Mouse (Mus musculus): ENCODE data around the gene Fam184a. TPM values are rescaled to one million over a fixed set of nuclear protein-coding genes. Genes with fewer than 3 reads are reported as not detected.

Fam184a gene
- total and polyA plus RNA-seq, 2 experiments from 2014 or later = 10.3 to 20.3 TPM

- Histone ChIP-seq H3K36me3 (ENCODE audit: insufficient read depth) (no peaks in the 10 kb centered on the region), H3K27me3 (ENCODE audit: insufficient read depth, low read length) (no peaks in the 10 kb centered on the region), H3K9ac (no peak overlapping the region), H3K4me3 (ENCODE audit: low read depth, low read length) (no peak overlapping the region), H3K27ac (ENCODE audit: low read depth, low read length) (no peak overlapping the region), H3K4me1 (ENCODE audit: insufficient read depth) (no peaks in the 10 kb centered on the region), H3K9me3 (ENCODE audit: low read length) (no peaks in the 10 kb centered on the region), H3K4me2 (ENCODE audit: low read depth) (no peak overlapping the region)
- DNase-seq = no peak
- 85% methylated on average over 5 of the region's 5 CpGs for WGBS
- no peak for ATAC-seq
- no peak for TF ChIP-seq CTCF (IDR thresholded peaks at IDR 0.05; ENCODE audit: low read depth)
Measured at GRCm38 (mm10) chr10:53694757-53695156, 56.2 kb downstream of the Fam184a start.

- no peaks in the 10 kb centered on the region for H3K9me3 ChIP-seq (ENCODE audit: low read length)
- DNase-seq (no peak), ATAC-seq (no peak)
- TF ChIP-seq CTCF (IDR thresholded peaks at IDR 0.05; ENCODE audit: low read depth) = no peak
- no peaks in the 10 kb centered on the region for H3K27me3 ChIP-seq (ENCODE audit: insufficient read depth, low read length)
- H3K36me3 ChIP-seq (ENCODE audit: insufficient read depth) = no peaks in the 10 kb centered on the region
- no peaks in the 10 kb centered on the region for H3K4me1 ChIP-seq (ENCODE audit: insufficient read depth)
- H3K4me2 ChIP-seq (ENCODE audit: low read depth) = no peak overlapping the region
- no peak overlapping the region for H3K9ac ChIP-seq
- H3K4me3 ChIP-seq (ENCODE audit: low read depth, low read length) = no peak overlapping the region
- no peak overlapping the region for H3K27ac ChIP-seq (ENCODE audit: low read depth, low read length)
Measured at GRCm38 (mm10) chr10:53691263-53691662, 59.7 kb downstream of the Fam184a start.

GRCm38 (mm10) chr10:53688952-53689584, 61.9 kb downstream of the Fam184a start:
- H3K4me3 ChIP-seq (ENCODE audit: low read depth, low read length) = no peak overlapping the region
- no peak overlapping the region for H3K9ac ChIP-seq
- H3K36me3 ChIP-seq (ENCODE audit: insufficient read depth) = no peaks in the 10 kb centered on the region
- no peak overlapping the region for H3K4me2 ChIP-seq (ENCODE audit: low read depth)
- H3K9me3 ChIP-seq (ENCODE audit: low read length) = no peaks in the 10 kb centered on the region
- no peak for TF ChIP-seq CTCF (IDR thresholded peaks at IDR 0.05; ENCODE audit: low read depth)
- 91% methylated on average over 4 of the region's 4 CpGs for WGBS
- DNase-seq (no peak), ATAC-seq (no peak)
- no peaks in the 10 kb centered on the region for H3K4me1 ChIP-seq (ENCODE audit: insufficient read depth)
- no peaks in the 10 kb centered on the region for H3K27me3 ChIP-seq (ENCODE audit: insufficient read depth, low read length)
- H3K27ac ChIP-seq (ENCODE audit: low read depth, low read length) = no peak overlapping the region

- Histone ChIP-seq H3K4me2 (ENCODE audit: low read depth) (no peak overlapping the region), H3K9ac (no peak overlapping the region), H3K4me3 (ENCODE audit: low read depth, low read length) (no peak overlapping the region), H3K27ac (ENCODE audit: low read depth, low read length) (no peak overlapping the region), H3K36me3 (ENCODE audit: insufficient read depth) (no peaks in the 10 kb centered on the region), H3K9me3 (ENCODE audit: low read length) (no peaks in the 10 kb centered on the region), H3K4me1 (ENCODE audit: insufficient read depth) (no peaks in the 10 kb centered on the region), H3K27me3 (ENCODE audit: insufficient read depth, low read length) (no peaks in the 10 kb centered on the region)
- no peak for TF ChIP-seq CTCF (IDR thresholded peaks at IDR 0.05; ENCODE audit: low read depth)
- 56% methylated on average over 1 of the region's 1 CpGs for WGBS
- DNase-seq = no peak
- no peak for ATAC-seq
Measured at GRCm38 (mm10) chr10:53688533-53688932, 62.4 kb downstream of the Fam184a start.

GRCm38 (mm10) chr10:53687888-53688287, 63.0 kb downstream of the Fam184a start:
- Histone ChIP-seq H3K36me3 (ENCODE audit: insufficient read depth) (no peaks in the 10 kb centered on the region), H3K9ac (no peak overlapping the region), H3K4me2 (ENCODE audit: low read depth) (no peak overlapping the region), H3K27ac (ENCODE audit: low read depth, low read length) (no peak overlapping the region), H3K9me3 (ENCODE audit: low read length) (no peaks in the 10 kb centered on the region), H3K27me3 (ENCODE audit: insufficient read depth, low read length) (no peaks in the 10 kb centered on the region), H3K4me3 (ENCODE audit: low read depth, low read length) (no peak overlapping the region), H3K4me1 (ENCODE audit: insufficient read depth) (no peaks in the 10 kb centered on the region)
- DNase-seq = no peak
- WGBS = 69% methylated on average over 5 of the region's 5 CpGs
- TF ChIP-seq CTCF (IDR thresholded peaks at IDR 0.05; ENCODE audit: low read depth) = no peak
- ATAC-seq = no peak

- WGBS = 70% methylated on average over 3 of the region's 3 CpGs
- Histone ChIP-seq H3K9me3 (ENCODE audit: low read length) (no peaks in the 10 kb centered on the region), H3K4me1 (ENCODE audit: insufficient read depth) (no peaks in the 10 kb centered on the region), H3K4me3 (ENCODE audit: low read depth, low read length) (no peak overlapping the region), H3K27me3 (ENCODE audit: insufficient read depth, low read length) (no peaks in the 10 kb centered on the region), H3K36me3 (ENCODE audit: insufficient read depth) (no peaks in the 10 kb centered on the region), H3K9ac (no peak overlapping the region), H3K4me2 (ENCODE audit: low read depth) (no peak overlapping the region), H3K27ac (ENCODE audit: low read depth, low read length) (no peak overlapping the region)
- no peak for TF ChIP-seq CTCF (IDR thresholded peaks at IDR 0.05; ENCODE audit: low read depth)
- ATAC-seq = no peak
- DNase-seq = no peak
Measured at GRCm38 (mm10) chr10:53685806-53686205, 65.1 kb downstream of the Fam184a start.

- Histone ChIP-seq H3K27me3 (ENCODE audit: insufficient read depth, low read length) (no peaks in the 10 kb centered on the region), H3K36me3 (ENCODE audit: insufficient read depth) (no peaks in the 10 kb centered on the region), H3K4me3 (ENCODE audit: low read depth, low read length) (no peak overlapping the region), H3K4me1 (ENCODE audit: insufficient read depth) (no peaks in the 10 kb centered on the region), H3K4me2 (ENCODE audit: low read depth) (no peak overlapping the region), H3K9me3 (ENCODE audit: low read length) (no peaks in the 10 kb centered on the region), H3K9ac (no peak overlapping the region), H3K27ac (ENCODE audit: low read depth, low read length) (no peak overlapping the region)
- DNase-seq = no peak
- ATAC-seq = no peak
- TF ChIP-seq CTCF (IDR thresholded peaks at IDR 0.05; ENCODE audit: low read depth) = no peak
- 81% methylated on average over 5 of the region's 5 CpGs for WGBS
Measured at GRCm38 (mm10) chr10:53683226-53683625, 67.7 kb downstream of the Fam184a start.
